Mouse (Mus musculus): ENCODE data around the gene Gm12666.
"Not testable (repeated sequence)": the region's sequence is repeated elsewhere in the genome, so short reads cannot be mapped to it uniquely, and the experiment has no call there.

Gm12666 gene

DNA sequence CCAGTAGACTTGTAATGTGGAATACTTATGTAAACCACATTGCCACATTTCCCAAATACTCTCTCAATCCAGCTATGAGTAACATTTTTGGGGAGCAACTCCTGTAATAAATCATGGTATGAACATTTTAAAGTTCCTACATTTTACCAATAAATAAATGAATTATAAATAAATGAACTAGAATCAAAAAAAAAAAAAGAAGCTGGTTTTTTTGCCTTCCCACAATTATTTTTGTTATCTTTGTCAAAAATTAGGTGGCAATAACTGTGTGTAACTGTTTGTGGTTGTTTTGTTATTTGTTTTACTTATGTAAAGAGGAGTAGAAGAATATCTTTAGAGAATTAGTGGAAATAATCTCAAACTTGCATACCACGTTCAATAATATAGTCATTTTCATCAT, at the start of gene Gm12666:
Gm12666 (minus strand) TSS at position 101 of the 400 bp plus-strand sequence.
- not testable (repeated sequence) for DNase-seq (ENCODE audit: low read depth, low spot score)

DNA sequence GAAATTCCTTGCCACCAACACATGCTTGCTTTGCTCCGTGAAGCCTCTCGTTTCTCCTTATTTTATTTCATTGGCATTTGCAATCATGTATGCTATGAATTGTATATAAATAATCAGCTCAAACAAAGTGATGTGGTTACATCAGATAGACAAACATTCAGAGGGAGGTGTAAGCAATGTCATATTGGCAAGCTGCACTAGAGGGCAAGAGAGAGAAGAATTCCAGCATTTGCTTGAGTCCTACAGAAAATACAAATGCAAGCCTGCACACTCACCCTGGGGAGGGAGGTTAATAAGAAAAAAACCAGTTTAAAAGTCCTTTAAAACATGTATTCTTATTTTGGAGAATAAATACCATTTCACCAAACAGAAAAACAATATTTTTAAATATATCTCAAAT, 34.8 kb upstream of the Gm12666 start:
- no peak for DNase-seq (ENCODE audit: low read depth, low spot score)

DNA sequence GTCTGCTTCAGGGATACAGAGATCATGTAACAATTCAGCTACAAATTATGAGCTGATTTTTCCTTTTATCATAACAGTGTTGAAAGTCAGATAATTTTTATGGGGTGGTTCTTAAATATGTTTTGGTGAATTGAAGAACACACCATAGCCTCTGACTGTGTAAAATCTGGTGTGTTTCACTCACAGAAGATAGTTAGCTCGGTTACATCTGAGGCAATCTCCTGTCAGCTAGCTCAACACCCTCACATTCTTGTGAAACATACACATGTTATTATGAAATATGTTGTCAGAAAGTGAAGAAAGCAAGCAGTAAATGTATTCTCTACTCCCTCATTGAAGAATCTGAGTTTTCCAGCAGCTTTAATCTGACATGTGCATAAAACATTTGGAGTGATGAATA, 24.7 kb upstream of the Gm12666 start:
- no peak for DNase-seq (ENCODE audit: low read depth, low spot score)

DNA sequence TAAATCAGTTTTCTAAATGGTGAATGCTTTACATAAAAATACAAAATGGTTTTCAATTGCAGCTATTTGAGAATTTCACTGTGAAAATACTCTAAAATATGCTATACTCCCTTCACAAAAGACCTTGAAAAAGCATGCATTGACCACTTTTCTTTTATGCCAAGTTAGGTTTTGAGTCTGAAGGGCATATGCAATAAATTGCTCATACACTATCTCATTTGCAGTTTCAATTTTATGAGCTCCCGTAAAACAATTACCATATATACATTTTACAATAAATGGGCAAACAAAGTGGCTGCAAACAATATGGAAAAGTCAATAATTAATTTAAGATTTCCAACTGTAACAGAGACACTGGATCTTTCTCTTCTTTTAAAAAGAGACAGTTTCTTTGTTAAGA, 38.9 kb downstream of the Gm12666 start:
- DNase-seq (ENCODE audit: low read depth, low spot score): no peak

DNA sequence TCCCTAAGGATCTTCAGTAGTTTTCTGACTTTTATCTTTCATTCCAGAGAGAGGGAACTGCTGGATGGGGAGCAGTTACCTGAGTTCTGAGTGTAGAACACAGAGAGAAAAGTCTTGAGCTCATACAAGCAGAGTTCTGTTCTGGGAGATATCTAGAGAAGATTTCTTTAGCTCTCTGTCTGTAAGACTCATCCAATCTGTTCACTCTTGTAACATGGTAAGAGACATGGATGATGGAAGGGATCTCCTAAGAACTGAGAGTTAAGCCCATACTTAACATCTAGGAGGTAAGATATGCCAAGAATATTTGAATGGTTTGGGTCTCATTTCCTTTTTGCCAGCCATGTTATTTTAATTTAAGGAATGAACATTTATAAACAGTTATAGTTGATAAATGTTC, 44.4 kb downstream of the Gm12666 start, which contains the start of gene Izumo3:
Izumo3 (minus strand) TSS at position 101 of the 400 bp plus-strand sequence.
- DNase-seq (ENCODE audit: low read depth, low spot score): no peak
